Mouse (Mus musculus): ENCODE measurements around the gene Gm17655. TPM values are rescaled to one million over a fixed set of nuclear protein-coding genes. Genes with fewer than 3 reads are reported as not detected.

The Gm17655 gene
- polyA plus RNA-seq, 1 experiment: 1.7 TPM

DNA sequence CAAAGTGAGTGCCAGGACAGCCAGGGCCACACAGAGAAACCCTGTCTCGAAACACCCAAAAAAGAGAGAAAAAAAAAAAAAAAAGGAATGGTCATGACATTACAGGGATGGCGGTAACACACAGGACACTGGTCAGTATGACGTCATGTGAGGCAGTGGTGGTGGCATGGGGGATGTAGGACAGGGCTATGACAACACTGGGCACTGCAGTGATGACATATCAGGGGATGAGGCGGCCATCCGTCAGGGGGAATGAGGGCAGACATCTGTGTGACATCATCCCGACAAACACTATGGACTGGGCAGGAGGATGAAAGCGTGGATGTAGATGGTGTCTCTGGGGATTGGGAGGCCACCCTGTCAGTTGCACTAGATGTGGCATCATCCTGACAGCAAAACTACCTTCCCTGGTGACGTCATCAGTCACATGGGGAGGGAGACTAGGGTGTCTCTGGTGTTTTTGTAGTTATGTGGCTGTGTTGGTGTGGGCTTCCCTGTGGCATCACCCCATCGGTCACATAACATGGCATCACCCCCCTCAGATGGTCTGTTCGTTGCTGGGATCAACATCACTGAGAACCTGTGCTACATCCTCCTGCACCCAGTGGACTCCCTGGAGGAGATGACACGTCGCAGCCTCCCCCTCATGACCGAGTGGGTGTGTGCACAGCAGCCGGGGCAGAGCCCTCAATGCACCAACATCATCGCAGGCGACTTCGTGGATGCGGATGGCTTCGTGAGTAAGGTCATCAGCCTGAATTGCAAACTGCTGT, 30.7 kb upstream of the Gm17655 start:
- no peak overlapping the region for H3K4me3 ChIP-seq (ENCODE audit: insufficient read depth, low read length)
- H3K27ac ChIP-seq (ENCODE audit: insufficient read depth, low read length): no peak overlapping the region
- TF ChIP-seq CTCF (IDR thresholded peaks at IDR 0.05; ENCODE audit: extremely low read depth, insufficient read depth, low read length) (no peak), POLR2A (IDR thresholded peaks at IDR 0.05; ENCODE audit: extremely low read depth, insufficient read depth, low read length) (peak; percentile 35; the same call in 1 of the 2 replicates)
- H3K4me1 ChIP-seq (ENCODE audit: control insufficient read depth, insufficient read depth, low read length): no peaks in the 10 kb centered on the region

DNA sequence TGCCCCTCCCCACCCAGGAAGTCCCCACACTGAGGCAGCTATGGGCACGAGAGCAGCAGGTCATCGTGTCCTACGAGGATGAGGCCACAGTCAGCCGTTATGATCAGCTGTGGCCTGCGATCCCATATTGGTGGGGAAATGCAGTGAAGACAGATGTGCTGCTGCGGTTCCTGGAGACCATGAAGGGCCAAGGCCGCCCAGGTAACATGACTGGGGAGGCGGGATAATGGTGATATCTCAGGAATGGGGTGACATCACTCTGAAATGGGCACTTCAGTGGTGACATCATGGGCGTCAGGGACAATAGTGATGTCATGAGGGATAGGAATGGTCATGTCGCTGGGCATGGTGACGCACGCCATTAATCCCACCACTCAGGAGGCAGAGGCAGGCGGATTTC, 30.1 kb upstream of the Gm17655 start:
- no peaks in the 10 kb centered on the region for H3K4me1 ChIP-seq (ENCODE audit: control insufficient read depth, insufficient read depth, low read length)
- H3K27ac ChIP-seq (ENCODE audit: insufficient read depth, low read length): no peak overlapping the region
- TF ChIP-seq CTCF (IDR thresholded peaks at IDR 0.05; ENCODE audit: extremely low read depth, insufficient read depth, low read length): no peak
- no peak for TF ChIP-seq POLR2A (IDR thresholded peaks at IDR 0.05; ENCODE audit: extremely low read depth, insufficient read depth, low read length)
- peak overlapping the region; percentile 57; the same call in 1 of the 2 replicates for H3K4me3 ChIP-seq (ENCODE audit: insufficient read depth, low read length)

DNA sequence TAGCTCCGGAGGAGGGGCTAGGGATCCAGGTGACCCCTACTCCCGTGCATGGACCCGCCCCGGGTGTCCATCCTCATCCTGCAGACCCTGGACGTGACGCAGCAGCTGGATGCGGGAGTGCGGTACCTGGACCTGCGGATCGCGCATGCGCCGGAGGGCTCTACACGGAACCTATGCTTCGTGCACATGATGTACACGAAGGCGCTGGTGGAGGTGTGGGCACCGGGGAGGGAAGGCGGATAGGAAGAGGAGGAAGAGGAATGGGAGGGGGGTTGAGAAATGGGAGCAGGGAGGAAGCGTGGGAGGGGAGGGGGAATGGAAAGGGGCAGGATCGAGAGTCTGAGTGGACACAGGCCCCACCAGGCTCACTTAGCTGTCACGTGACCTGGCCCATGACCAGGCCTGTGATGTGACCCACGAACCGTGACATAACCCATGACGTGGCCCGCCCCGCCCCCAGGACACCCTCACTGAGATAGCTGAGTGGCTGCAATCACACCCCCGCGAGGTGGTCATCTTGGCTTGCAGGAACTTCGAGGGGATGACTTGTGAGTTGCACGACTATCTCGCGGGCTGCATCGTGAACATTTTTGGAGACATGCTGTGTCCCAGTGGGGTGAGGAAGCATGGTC, 29.5 kb upstream of the Gm17655 start:
- Histone ChIP-seq H3K4me3 (ENCODE audit: insufficient read depth, low read length) (peak overlapping the region; percentile 57), H3K27ac (ENCODE audit: insufficient read depth, low read length) (peak overlapping the region; percentile 5; the same call in 1 of the 2 replicates), H3K4me1 (ENCODE audit: control insufficient read depth, insufficient read depth, low read length) (no peaks in the 10 kb centered on the region)
- TF ChIP-seq POLR2A (IDR thresholded peaks at IDR 0.05; ENCODE audit: extremely low read depth, insufficient read depth, low read length): peak; percentile 52; the same call in 1 of the 2 replicates
- TF ChIP-seq CTCF (IDR thresholded peaks at IDR 0.05; ENCODE audit: extremely low read depth, insufficient read depth, low read length): no peak

DNA sequence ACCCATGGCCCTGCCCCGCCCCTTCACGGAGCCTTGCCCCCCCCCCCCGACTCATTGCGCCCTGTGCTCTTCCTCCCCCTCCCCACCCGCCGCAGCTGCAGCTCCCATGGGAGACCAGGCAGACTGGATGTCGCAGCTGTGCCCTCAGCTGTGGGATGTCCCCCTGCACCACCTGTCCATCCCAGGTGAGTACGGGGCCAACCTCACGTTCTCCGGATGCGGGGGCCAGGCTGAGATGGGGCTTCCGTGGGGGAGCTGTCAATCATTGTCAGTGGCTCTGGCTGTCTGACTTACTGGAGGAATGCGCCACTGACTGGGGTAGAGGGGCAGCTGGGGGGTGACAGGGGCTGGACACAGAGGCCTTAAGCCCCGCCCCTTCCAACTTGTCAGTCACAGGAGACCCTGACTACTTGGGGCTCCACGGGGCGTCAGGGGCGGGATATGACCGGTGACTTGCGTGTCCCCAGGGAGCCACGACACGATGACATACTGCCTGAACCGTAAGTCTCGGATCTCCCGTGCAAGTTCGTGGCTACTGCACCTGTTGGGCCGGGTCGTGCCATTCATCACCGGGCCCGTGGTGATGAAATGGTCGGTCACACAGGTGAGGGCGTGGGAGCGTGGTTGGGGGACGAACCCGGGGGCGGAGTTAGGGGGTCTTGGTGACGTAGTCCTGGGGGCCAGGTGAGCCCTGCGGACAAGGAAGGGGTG, 28.8 kb upstream of the Gm17655 start:
- Histone ChIP-seq H3K4me1 (ENCODE audit: control insufficient read depth, insufficient read depth, low read length) (no peaks in the 10 kb centered on the region), H3K27ac (ENCODE audit: insufficient read depth, low read length) (peak overlapping the region; percentile 66; the same call in 1 of the 2 replicates), H3K4me3 (ENCODE audit: insufficient read depth, low read length) (peak overlapping the region; percentile 57)
- TF ChIP-seq CTCF (IDR thresholded peaks at IDR 0.05; ENCODE audit: extremely low read depth, insufficient read depth, low read length) (no peak), POLR2A (IDR thresholded peaks at IDR 0.05; ENCODE audit: extremely low read depth, insufficient read depth, low read length) (no peak)

DNA sequence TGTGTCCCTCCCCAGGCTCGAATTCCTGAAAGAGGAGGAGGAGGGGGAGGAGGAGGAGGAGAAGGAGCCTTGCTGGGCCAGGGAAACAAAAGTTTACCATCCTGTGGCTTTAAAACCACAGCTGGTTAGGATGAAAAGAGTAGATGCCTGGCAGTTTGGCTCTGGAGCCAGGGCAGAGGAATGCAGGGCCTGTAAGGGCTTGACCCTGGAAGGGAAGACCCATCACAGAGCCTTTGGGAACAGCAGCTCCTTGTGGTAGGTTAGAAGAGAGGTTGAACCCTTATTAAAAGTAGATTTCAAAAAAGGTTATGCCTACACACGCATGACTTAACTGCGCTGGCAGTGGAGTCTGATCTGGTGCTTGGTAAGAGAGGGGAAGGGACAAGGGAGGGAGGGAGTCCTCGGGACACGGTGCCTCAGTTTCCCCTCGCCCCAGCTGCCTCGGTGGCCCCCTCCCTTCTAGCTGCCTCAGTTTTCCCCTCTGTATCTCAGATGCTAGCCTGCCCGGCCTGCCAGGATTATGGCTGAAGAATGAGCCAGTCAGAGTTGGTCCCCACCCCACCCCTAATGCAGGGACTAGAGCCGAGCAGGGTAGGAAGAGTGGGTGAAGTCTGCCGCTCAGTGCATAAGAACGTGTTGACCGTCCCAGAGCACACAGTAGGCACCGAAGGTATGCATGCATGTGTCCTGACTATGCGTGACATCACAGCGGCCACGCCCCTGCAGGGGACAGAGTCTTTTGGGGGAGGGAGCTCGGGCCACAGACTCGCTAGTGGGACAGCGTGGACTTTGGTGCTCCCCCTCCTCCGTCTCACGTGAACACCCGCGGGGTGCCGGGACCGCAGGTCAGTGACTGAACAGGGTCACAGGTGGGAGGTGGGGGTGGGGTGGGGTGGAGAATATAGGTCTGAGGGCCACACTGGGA, 27.6 kb upstream of the Gm17655 start, which contains the start of gene Plcxd1:
Gene Plcxd1, plus strand, starts transcription at position 314 of the 925 bp plus-strand sequence.
- Histone ChIP-seq H3K4me1 (ENCODE audit: control insufficient read depth, insufficient read depth, low read length) (no peaks in the 10 kb centered on the region), H3K27ac (ENCODE audit: insufficient read depth, low read length) (peak within 1 kb of the TSS; percentile 49; the same call in 1 of the 2 replicates), H3K4me3 (ENCODE audit: insufficient read depth, low read length) (peak within 1 kb of the TSS; percentile 57)
- TF ChIP-seq CTCF (IDR thresholded peaks at IDR 0.05; ENCODE audit: extremely low read depth, insufficient read depth, low read length): no peak
- TF ChIP-seq POLR2A (IDR thresholded peaks at IDR 0.05; ENCODE audit: extremely low read depth, insufficient read depth, low read length): no peak

DNA sequence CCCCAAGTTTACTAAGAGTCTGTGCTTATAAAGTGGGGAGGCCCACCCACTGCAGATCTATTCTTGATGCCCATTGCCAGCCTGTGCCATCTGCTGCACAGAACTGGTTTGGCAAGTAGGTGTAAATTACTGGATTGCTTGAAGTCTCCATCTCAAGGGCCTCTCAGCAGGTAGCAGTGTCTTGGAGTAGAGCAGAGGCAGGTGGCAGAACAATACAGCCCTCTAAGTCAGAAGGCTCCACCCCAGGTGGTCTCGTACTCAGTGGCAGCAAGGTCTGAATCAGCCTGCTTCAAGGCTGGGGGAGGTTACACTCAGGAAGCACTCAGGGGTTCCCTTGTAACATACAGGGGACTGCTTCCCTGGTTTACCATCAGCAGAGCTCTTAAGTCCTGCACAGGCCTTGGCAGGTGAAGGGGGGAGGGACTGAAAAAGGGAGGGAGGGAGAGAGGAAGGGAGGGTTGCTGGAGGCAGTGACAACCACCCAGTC, 26.7 kb upstream of the Gm17655 start:
- H3K4me3 ChIP-seq (ENCODE audit: insufficient read depth, low read length): no peak overlapping the region
- no peak overlapping the region for H3K27ac ChIP-seq (ENCODE audit: insufficient read depth, low read length)
- H3K4me1 ChIP-seq (ENCODE audit: control insufficient read depth, insufficient read depth, low read length): no peaks in the 10 kb centered on the region
- TF ChIP-seq CTCF (IDR thresholded peaks at IDR 0.05; ENCODE audit: extremely low read depth, insufficient read depth, low read length): no peak
- TF ChIP-seq POLR2A (IDR thresholded peaks at IDR 0.05; ENCODE audit: extremely low read depth, insufficient read depth, low read length): no peak

DNA sequence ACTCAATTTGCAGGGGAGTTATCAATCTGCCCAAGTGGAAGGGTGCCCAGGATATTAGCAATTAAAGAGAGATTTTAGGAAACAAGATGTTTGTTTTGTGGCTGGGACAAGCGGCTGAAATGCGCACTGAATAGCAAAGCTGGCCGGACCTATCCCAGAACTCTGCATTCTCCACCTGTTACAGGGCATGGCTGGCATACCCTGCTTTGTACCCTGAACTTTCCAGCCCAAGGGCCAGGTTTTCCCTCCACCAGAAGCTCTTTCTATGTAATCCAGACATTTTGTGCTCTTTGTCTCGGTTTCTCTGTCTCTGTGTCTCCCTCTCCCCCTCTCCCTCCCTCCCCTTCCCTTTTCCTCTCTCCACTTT, 22.5 kb upstream of the Gm17655 start:
- peak overlapping the region; percentile 49; the same call in 1 of the 2 replicates for H3K27ac ChIP-seq (ENCODE audit: insufficient read depth, low read length)
- TF ChIP-seq POLR2A (IDR thresholded peaks at IDR 0.05; ENCODE audit: extremely low read depth, insufficient read depth, low read length) (no peak), CTCF (IDR thresholded peaks at IDR 0.05; ENCODE audit: extremely low read depth, insufficient read depth, low read length) (no peak)
- H3K4me3 ChIP-seq (ENCODE audit: insufficient read depth, low read length): peak overlapping the region; percentile 41
- H3K4me1 ChIP-seq (ENCODE audit: control insufficient read depth, insufficient read depth, low read length): no peaks in the 10 kb centered on the region

DNA sequence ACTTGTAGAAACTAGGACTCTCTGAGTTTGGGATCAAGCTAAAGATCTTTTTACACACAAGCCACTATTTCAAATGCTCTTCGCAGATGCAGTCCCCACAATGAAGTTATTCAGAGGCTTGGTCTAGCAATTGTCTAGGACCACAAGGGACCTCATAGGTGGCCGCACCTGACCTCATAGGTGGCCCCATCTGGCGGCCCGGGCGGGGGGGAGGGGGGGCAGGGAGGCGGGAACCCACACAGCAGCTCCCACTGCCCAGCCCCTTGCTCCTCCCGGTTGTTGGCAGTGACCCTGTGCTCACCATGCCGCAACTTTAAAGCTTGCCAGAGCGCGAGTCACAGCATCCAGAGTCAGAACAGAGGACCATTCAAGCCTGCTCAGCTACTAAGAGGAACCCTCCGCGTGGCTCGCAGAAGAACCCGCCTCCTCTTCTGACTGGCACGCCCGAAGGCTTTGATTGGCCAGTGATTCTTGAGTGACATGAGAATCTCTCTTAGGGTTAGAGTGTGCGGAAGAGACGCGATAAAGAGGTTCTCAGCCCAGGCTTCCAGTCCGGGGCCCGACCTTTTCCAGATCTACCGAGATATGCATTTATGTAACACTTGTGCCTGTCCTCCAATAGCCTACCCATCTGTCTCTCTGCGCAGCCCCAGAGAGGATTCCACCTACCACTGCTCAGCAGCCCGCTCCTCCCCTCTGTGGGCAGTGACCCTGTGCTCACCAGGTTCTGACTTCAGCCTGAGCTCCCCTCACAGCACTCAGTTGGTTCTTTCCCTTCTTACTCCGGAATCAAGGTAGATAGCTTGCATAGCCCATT, 21.9 kb upstream of the Gm17655 start, which contains the start of gene Gm35315:
Gene Gm35315, minus strand, starts transcription at position 391 of the 817 bp plus-strand sequence.
- H3K4me1 ChIP-seq (ENCODE audit: control insufficient read depth, insufficient read depth, low read length): no peaks in the 10 kb centered on the region
- peak within 1 kb of the TSS; percentile 49; the same call in 1 of the 2 replicates for H3K27ac ChIP-seq (ENCODE audit: insufficient read depth, low read length)
- no peak for TF ChIP-seq CTCF (IDR thresholded peaks at IDR 0.05; ENCODE audit: extremely low read depth, insufficient read depth, low read length)
- TF ChIP-seq POLR2A (IDR thresholded peaks at IDR 0.05; ENCODE audit: extremely low read depth, insufficient read depth, low read length): peak; percentile 48; the same call in 1 of the 2 replicates
- H3K4me3 ChIP-seq (ENCODE audit: insufficient read depth, low read length): peak within 1 kb of the TSS; percentile 41
